9 mouse cellular contexts compared by ENCODE assay signal in the genomic region with DNA sequence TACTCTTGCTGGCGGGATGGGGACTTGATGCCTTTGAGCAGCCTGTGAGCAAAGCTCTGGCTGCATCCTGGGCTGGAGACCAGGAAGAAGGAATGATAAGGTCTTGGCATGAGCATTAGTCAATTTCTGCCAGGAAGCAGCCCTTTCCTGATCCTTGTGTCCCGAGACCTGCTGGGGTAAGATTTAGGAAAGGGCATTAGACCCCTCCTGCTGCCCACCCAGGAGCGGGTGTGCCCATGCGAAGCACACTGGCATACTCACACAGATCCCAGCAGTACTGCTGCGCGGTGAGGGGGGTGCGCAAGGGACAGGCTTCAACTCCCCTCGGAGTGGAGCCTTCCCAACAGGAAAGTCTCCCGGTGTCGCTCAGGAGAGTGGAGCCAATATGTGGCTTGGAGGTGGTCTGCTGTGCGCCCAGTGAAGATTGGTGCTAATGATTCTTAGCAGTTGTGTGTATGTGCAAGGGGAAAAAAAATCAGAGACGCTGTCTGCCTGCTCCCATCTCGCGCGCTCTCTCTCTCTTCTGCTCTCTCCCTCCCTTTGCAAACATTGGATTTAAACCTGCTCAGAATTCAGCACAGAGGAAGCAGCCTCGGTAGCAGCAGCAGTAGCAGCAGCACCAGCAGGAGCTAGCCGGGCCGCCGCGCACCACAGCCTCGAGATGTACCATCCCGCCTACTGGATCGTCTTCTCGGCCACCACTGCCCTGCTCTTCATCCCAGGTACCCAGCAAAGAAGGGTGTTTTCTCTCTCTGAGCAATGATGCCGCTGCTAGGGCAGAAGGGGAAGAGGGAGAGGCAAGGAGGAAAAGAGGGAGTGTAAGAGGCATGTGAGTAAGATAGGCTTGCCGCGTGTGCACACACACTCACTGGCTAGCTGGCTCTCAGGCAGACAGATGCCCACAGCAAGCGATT. TPM values are rescaled to one million over a fixed set of nuclear protein-coding genes. Genes with fewer than 3 reads are reported as not detected.
A peak's percentile ranks its signal among the peaks of the same experiment; 100 is the strongest.
DNase-seq lines count a peak whose midpoint lies in the region; ATAC-seq and TF ChIP-seq lines count a peak whose summit lies in the region.
"Had no signal": no experiment of that assay in that cellular context is flagged by ENCODE, and none has a peak within 500 bp of the region (broad histone marks: within the 10 kb centered on the region; RNA-seq: fewer than 3 reads in every experiment).

A gene (plus strand): TSS at position 51 of the 914 bp plus-strand sequence.

- peaks cover 12% of the 10 kb centered on the region for H3K4me1 ChIP-seq in kidney, embryonic 15.5 days
- H3K4me1 ChIP-seq in heart, postnatal 0 days (ENCODE audit: control insufficient read depth, insufficient read depth): no peaks in the 10 kb centered on the region
- peaks cover 3% of the 10 kb centered on the region; the same call in 1 of the 2 replicates for H3K4me1 ChIP-seq in limb, embryonic 11.5 days (ENCODE audit: control insufficient read depth, insufficient read depth, low read length)

- peak; percentile 52 for ATAC-seq in kidney, embryonic 15.5 days (replicated peaks; ENCODE audit: low FRiP score)
- no peak for ATAC-seq in heart, postnatal 0 days (ENCODE audit: insufficient read depth, low read depth)
- no peak for ATAC-seq in limb, embryonic 11.5 days (ENCODE audit: insufficient number of reproducible peaks, low FRiP score, low TSS enrichment, low read depth)
- no peak for ATAC-seq in granulocyte monocyte progenitor cell, adult 5-6 weeks (replicated peaks; ENCODE audit: poor library complexity, severe bottlenecking)
- ATAC-seq: Patski had no signal

- H3K27me3 ChIP-seq in kidney, embryonic 15.5 days: peaks cover 48% of the 10 kb centered on the region
- H3K27me3 ChIP-seq in heart, postnatal 0 days (ENCODE audit: control insufficient read depth, insufficient read depth, low read length): peaks cover 28% of the 10 kb centered on the region
- peaks cover 31% of the 10 kb centered on the region for H3K27me3 ChIP-seq in limb, embryonic 11.5 days (ENCODE audit: control insufficient read depth, insufficient read depth, low read length)

- no peak within 1 kb of the TSS for H3K27ac ChIP-seq in kidney, embryonic 15.5 days
- no peak within 1 kb of the TSS for H3K27ac ChIP-seq in heart, postnatal 0 days (ENCODE audit: low read depth)
- no peak within 1 kb of the TSS for H3K27ac ChIP-seq in limb, embryonic 11.5 days (replicated peaks; ENCODE audit: low read depth, low read length)

- no peaks in the 10 kb centered on the region for H3K9me3 ChIP-seq in kidney, embryonic 15.5 days (replicated peaks)
- H3K9me3 ChIP-seq in heart, postnatal 0 days (replicated peaks; ENCODE audit: control insufficient read depth, low read length): no peaks in the 10 kb centered on the region
- H3K9me3 ChIP-seq in limb, embryonic 11.5 days (ENCODE audit: control insufficient read depth, low read length): no peaks in the 10 kb centered on the region

- TF ChIP-seq EP300 in heart, postnatal 0 days (IDR thresholded peaks at IDR 0.05; ENCODE audit: low read depth): no peak

- TF ChIP-seq CTCF in heart, postnatal 0 days (IDR thresholded peaks at IDR 0.05; ENCODE audit: low read depth): no peak

- H3K36me3 ChIP-seq in kidney, embryonic 15.5 days: no peaks in the 10 kb centered on the region
- H3K36me3 ChIP-seq in heart, postnatal 0 days (replicated peaks; ENCODE audit: control insufficient read depth, insufficient read depth, low read length): no peaks in the 10 kb centered on the region
- H3K36me3 ChIP-seq in limb, embryonic 11.5 days (ENCODE audit: control insufficient read depth, insufficient read depth, low read length): no peaks in the 10 kb centered on the region

- peak within 1 kb of the TSS; percentile 61 for H3K4me2 ChIP-seq in kidney, embryonic 15.5 days
- peak within 1 kb of the TSS; percentile 40 for H3K4me2 ChIP-seq in heart, postnatal 0 days (ENCODE audit: low read depth, low read length)
- H3K4me2 ChIP-seq in limb, embryonic 11.5 days (ENCODE audit: low read depth, severe bottlenecking): peak within 1 kb of the TSS; percentile 39

- H3K4me3 ChIP-seq in kidney, embryonic 15.5 days (replicated peaks): peak within 1 kb of the TSS; percentile 37
- peak within 1 kb of the TSS; percentile 14 for H3K4me3 ChIP-seq in heart, postnatal 0 days (ENCODE audit: low read depth, low read length)
- peak within 1 kb of the TSS; percentile 12 for H3K4me3 ChIP-seq in limb, embryonic 11.5 days (ENCODE audit: low read depth, low read length)

- no peak for DNase-seq in kidney, adult 9 months
- peak; percentile 22 to 36 for DNase-seq in cerebellum, postnatal 36 days
- no peak for DNase-seq in heart, postnatal 0 days (ENCODE audit: low spot score)
- DNase-seq in limb, embryonic 11.5 days (ENCODE audit: low spot score): peak; percentile 52
- DNase-seq in right cerebral cortex, adult 2 months (ENCODE audit: low spot score in 2 of 2): peak; percentile 73 to 80
- DNase-seq in spleen, adult 12 weeks (ENCODE audit: low spot score): no peak

- under 1% methylated on average over 28 of the region's 28 CpGs for WGBS in kidney, embryonic 15.5 days
- WGBS in heart, postnatal 0 days: 1% methylated on average over 28 of the region's 28 CpGs
- WGBS in limb, embryonic 11.5 days: 1% methylated on average over 28 of the region's 28 CpGs

- H3K9ac ChIP-seq in kidney, embryonic 15.5 days: no peak within 1 kb of the TSS
- no peak within 1 kb of the TSS for H3K9ac ChIP-seq in heart, postnatal 0 days (replicated peaks; ENCODE audit: low read depth, low read length)
- 0 out of 2 replicates have a peak within 1 kb of the TSS, but pooled peaks have one; percentile 22 for H3K9ac ChIP-seq in limb, embryonic 11.5 days (ENCODE audit: low read length)

RNA-seq across cellular contexts. Expression of the gene that starts here (rescaled TPM):
- 1.5 and 1.8 TPM in 2 replicates for polyA plus RNA-seq in kidney, embryonic 15.5 days (2015; fragmentation: Nextera tagmentation; extraction: Ambion mirVana)
- total RNA-seq in heart, postnatal 0 days (2014; rRNA removed; ENCODE audit: low replicate concordance): 0.39 and 0.57 TPM in 2 replicates
- 0.38 and 0.49 TPM in 2 replicates for polyA plus RNA-seq in heart, postnatal 0 days (2015; fragmentation: Nextera tagmentation; extraction: Ambion mirVana)
- polyA plus RNA-seq in limb, embryonic 11.5 days (2014; fragmentation: Nextera tagmentation; extraction: Ambion mirVana): 0.20 and 0.26 TPM in 2 replicates
- total RNA-seq in granulocyte monocyte progenitor cell, adult 5-6 weeks (2014; fragmentation: Nextera tagmentation): not detected in 2 replicates
- not detected in 2 replicates for total RNA-seq in granulocyte monocyte progenitor cell, adult 5-6 weeks (2017)
- polyA plus RNA-seq: Patski had no signal

Comparison
In these comparisons a context has a peak if more than half of its experiments do, and no peak if none do; other contexts are left out.
1. Peak in DNase-seq, H3K4me3 ChIP-seq, H3K9ac ChIP-seq and H3K4me2 ChIP-seq in limb, embryonic 11.5 days; RNA of the gene not detected or under 1 TPM.
2. DNase-seq: peak in cerebellum, postnatal 36 days (2 of 2) and right cerebral cortex, adult 2 months (2 of 2); none in kidney, adult 9 months (single experiment), heart, postnatal 0 days (single experiment) and spleen, adult 12 weeks (single experiment).
3. Peak in every context shown above with its lines, with median percentiles within 50 percentile points of each other: H3K4me2 ChIP-seq and H3K4me3 ChIP-seq.